Mouse (Mus musculus) liver, embryonic 12.5 days (tissue): ENCODE data around the gene Ubr7. TPM values are rescaled to one million over a fixed set of nuclear protein-coding genes. Genes with fewer than 3 reads are reported as not detected.

Source experiments
- ATAC-seq: fragments of 200-750 bp; cut with Nextera tagmentation; 2 replicates; pipeline ENCODE4 v1.8.0; 2017; ENCODE audit warnings: moderate number of reproducible peaks, mild to moderate bottlenecking, moderate library complexity
- H3K27ac ChIP-seq: fragments of 300-500 bp; sonication (generic); 2 replicates; pipeline ENCODE4 v1.5.1; 2016; ENCODE audit warnings: mild to moderate bottlenecking
- H3K27me3 ChIP-seq: fragments of 300-500 bp; sonication (generic); replicated peaks from 2 replicates; pipeline ENCODE4 v1.6.1; 2016; ENCODE audit warnings: mild to moderate bottlenecking, moderate library complexity
- H3K36me3 ChIP-seq: fragments of 300-500 bp; sonication (generic); 2 replicates; pipeline ENCODE4 v1.6.1; 2016; ENCODE audit warnings: mild to moderate bottlenecking, moderate library complexity
- H3K4me1 ChIP-seq: fragments of 300-500 bp; sonication (generic); 2 replicates; pipeline ENCODE4 v1.6.1; 2016
- H3K4me2 ChIP-seq: fragments of 300-500 bp; sonication (generic); 2 replicates; pipeline ENCODE4 v1.6.1; 2016; ENCODE audit warnings: mild to moderate bottlenecking, moderate library complexity
- H3K4me3 ChIP-seq: fragments of 300-500 bp; sonication (generic); 2 replicates; pipeline ENCODE4 v1.5.1; 2016; ENCODE audit warnings: mild to moderate bottlenecking, moderate library complexity
- H3K9ac ChIP-seq: fragments of 300-500 bp; sonication (generic); 2 replicates; pipeline ENCODE4 v1.6.1; 2016; ENCODE audit warnings: mild to moderate bottlenecking, moderate library complexity
- H3K9me3 ChIP-seq: fragments of 300-500 bp; sonication (generic); replicated peaks from 2 replicates; pipeline ENCODE4 v1.6.1; 2016; ENCODE audit warnings: mild to moderate bottlenecking, moderate library complexity
- WGBS: fragments of 180-500 bp; shearing (Covaris S2); methylation state at CpG from one replicate; pipeline ENCODE4 v1.1.7; 2016; ENCODE audit not compliant: insufficient replicate concordance; 5-methylcytosine and 5-hydroxymethylcytosine counted together
- polyA plus RNA-seq: library from polyadenylated mRNA; unstranded; fragments of >200 nt; fragmentation: Nextera tagmentation; extraction: Ambion mirVana; gene quantifications from 2 replicates; pipeline ENCODE4 v1.2.1, GENCODE M21; 2016

The Ubr7 gene
- polyA plus RNA-seq, 1 experiment from 2014 or later, result 32.1 TPM

DNA sequence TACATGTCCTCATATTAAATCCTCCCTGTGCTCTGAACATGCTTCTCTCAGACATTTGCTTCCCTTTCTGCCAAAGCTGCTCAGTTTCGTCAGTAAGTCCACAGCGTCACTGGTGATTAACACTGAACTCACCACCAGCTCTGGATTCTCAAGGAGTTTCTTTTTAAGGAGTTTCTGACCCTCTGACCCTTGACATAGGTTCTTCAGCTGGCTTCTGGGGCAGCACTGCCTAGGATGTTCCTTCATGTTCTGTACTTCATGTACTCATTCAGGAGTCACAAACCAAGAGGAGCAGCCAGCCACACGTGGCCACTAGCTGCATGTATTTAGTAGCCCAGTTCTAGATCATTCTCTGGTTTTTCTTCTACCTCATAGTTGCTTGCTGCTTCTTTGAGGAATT lies 9.5 kb upstream of the Ubr7 start:
- H3K4me2 ChIP-seq, result no peak overlapping the region
- H3K9ac ChIP-seq, result no peak overlapping the region
- no peak overlapping the region for H3K4me3 ChIP-seq
- no peak overlapping the region for H3K27ac ChIP-seq
- ATAC-seq, result no peak
- H3K27me3 ChIP-seq, result no peaks in the 10 kb centered on the region
- peaks cover 26% of the 10 kb centered on the region for H3K4me1 ChIP-seq
- H3K36me3 ChIP-seq, result peaks cover 53% of the 10 kb centered on the region
- no peaks in the 10 kb centered on the region for H3K9me3 ChIP-seq
- 79% methylated on average over 3 of the region's 3 CpGs for WGBS

DNA sequence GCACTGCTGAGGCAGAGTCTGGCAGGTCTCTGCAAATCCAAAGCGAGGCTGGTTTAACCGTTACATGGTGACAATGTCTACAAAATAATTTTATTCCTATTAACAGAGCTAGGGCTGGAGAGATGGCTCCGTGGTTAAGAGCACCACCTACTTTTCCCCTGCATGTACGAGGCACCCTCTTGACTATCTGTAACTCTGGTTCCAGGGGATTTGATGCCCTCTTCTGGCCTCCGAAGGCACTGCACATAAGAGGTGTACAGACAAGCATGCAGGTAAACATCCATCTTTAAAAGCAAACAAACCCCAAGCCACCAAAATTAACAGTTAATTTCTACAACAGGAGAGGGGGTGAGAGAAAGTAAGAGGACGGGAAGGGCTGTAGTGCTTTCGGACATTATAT lies 1.5 kb upstream of the Ubr7 start:
- H3K4me3 ChIP-seq, result peak overlapping the region; percentile 91
- peak overlapping the region; percentile 79 for H3K4me2 ChIP-seq
- 74% methylated on average over 7 of the region's 7 CpGs for WGBS
- H3K9ac ChIP-seq, result peak overlapping the region; percentile 73
- H3K27ac ChIP-seq, result peak overlapping the region; percentile 77
- no peaks in the 10 kb centered on the region for H3K9me3 ChIP-seq
- ATAC-seq, result no peak
- peaks cover 39% of the 10 kb centered on the region for H3K36me3 ChIP-seq
- H3K4me1 ChIP-seq, result peaks cover 39% of the 10 kb centered on the region
- no peaks in the 10 kb centered on the region for H3K27me3 ChIP-seq

DNA sequence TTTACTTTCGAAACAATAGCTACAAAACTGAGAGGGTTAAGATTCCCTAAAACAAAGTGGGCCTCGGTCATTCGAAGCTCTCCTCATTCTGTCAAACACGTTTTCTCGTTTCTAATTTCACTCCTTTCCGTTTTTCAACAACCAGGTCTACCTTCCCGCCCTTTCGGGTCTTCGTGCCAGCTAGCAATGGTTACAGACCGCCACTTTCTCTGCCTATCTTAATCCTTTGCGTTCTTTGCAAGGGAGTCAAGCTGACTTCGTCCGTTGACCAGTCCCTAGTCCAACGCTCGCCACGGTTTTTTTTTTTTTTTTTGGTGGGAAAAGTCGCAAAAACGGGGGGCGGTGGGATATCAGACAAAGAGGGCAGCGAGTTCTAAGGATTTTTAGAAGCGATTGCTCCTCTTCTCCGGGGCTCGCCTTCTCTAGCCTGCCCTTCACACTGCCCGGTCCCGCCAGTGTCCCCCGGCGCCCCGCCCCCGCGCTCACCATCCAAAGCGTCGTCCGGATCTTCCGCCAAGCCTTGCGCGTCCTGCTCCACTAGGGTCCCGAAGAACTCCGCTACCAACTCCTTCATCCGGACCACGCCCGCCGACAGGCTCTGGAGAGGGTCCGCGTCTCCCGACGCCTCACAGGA lies 595 bp upstream of the Ubr7 start:
- Histone ChIP-seq H3K27ac (peak overlapping the region; percentile 77), H3K27me3 (no peaks in the 10 kb centered on the region), H3K9ac (peak overlapping the region; percentile 73), H3K4me3 (peak overlapping the region; percentile 91), H3K9me3 (no peaks in the 10 kb centered on the region), H3K4me2 (peak overlapping the region; percentile 79), H3K36me3 (peaks cover 42% of the 10 kb centered on the region), H3K4me1 (peaks cover 39% of the 10 kb centered on the region)
- ATAC-seq, result peak; percentile 82
- 1% methylated on average over 46 of the region's 46 CpGs for WGBS

DNA sequence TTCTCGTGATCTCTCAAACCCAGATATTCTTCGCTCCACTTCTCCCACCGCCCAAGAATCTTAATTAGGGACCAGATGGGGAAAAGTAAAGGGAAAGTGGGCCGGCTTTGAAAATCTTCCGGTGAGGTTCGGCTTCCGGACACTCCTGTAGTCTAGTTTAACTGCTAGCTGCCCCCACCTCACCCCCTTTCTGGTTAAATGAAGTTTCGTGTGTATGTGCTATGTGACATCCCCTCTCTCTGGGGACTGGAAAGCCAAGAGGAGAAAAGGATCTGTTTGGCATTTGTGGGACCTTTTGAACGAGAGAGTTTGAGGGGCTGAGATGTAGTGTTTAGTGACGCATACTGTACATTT lies 613 bp downstream of the Ubr7 start, which contains the start of gene Gm20604:
Gm20604 (minus strand) TSS at position 270 of the 354 bp plus-strand sequence.
- Histone ChIP-seq H3K9me3 (no peaks in the 10 kb centered on the region), H3K4me1 (peaks cover 39% of the 10 kb centered on the region), H3K27me3 (no peaks in the 10 kb centered on the region), H3K4me3 (peak within 1 kb of the TSS; percentile 91), H3K27ac (peak within 1 kb of the TSS; percentile 83), H3K36me3 (peaks cover 44% of the 10 kb centered on the region), H3K9ac (peak within 1 kb of the TSS; percentile 94), H3K4me2 (peak within 1 kb of the TSS; percentile 90)
- no peak for ATAC-seq
- WGBS, result under 1% methylated on average over 10 of the region's 10 CpGs

DNA sequence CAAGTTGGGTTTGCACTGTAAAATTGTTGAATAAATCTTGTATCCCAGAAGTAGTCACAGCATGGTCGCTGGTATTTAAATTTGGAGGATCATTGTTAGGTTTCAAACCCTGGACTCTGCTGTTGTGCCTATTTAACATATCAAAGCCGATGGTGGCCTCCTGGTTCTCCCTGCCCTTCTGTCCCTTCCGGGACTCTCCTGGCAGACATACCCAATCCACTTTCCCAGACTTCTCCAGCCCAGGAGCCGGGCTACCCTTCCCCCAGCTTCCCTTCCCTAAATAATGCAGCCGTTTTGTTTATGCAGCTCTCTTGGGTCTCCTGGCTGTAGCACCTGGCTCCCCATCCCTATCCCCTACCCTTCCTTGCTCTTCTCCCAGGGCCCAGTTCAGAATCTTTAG lies 1.2 kb downstream of the Ubr7 start:
- Histone ChIP-seq H3K4me3 (peak overlapping the region; percentile 91), H3K4me1 (peaks cover 42% of the 10 kb centered on the region), H3K27me3 (no peaks in the 10 kb centered on the region), H3K27ac (peak overlapping the region; percentile 83; the same call in 1 of the 2 replicates), H3K4me2 (peak overlapping the region; percentile 90), H3K9me3 (no peaks in the 10 kb centered on the region), H3K36me3 (peaks cover 45% of the 10 kb centered on the region), H3K9ac (peak overlapping the region; percentile 94)
- 12% methylated on average over 5 of the region's 5 CpGs for WGBS
- ATAC-seq, result no peak

DNA sequence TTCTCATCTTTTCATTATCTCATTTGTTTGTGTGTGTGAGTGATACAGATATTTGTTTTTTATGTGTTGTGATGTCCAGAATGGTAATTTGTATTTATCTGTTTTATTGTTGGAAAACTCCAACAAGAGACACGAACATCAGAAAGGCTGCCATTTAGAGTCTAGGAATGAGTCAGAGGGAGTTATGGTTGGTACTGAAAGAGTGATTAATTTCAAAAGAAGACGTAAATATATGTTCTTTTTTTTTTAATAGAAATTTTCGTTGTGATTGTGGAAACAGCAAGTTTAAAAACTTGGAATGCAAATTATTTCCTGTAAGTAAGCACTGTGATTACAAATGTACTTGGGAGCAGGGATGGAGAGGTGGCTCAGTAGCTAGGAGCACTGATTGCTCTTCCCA lies 3.9 kb downstream of the Ubr7 start:
- Histone ChIP-seq H3K27ac (no peak overlapping the region), H3K4me1 (peaks cover 29% of the 10 kb centered on the region), H3K9ac (no peak overlapping the region), H3K4me2 (no peak overlapping the region), H3K9me3 (no peaks in the 10 kb centered on the region), H3K4me3 (no peak overlapping the region), H3K36me3 (peaks cover 54% of the 10 kb centered on the region), H3K27me3 (no peaks in the 10 kb centered on the region)
- ATAC-seq, result no peak
- WGBS, result 81% methylated on average over 3 of the region's 3 CpGs

DNA sequence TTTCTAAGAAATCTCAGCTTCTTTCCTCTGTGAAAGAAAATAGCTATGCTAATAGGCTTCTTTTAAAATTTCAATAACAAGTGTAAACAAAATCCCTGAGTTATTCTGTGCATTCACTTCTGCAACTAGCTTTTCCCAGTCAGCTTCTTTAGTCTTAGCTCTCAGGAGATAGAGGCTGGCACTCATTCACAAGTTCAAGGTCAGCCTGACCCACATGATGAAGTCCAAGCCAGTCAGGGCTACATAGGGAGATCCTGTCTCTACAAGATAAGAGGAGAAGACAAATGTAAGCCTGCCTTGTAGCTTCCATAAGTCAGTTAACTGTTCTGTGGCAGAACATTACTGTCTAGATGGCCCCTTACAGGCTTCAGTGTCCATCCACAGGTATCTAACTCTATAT lies 5.9 kb downstream of the Ubr7 start:
- Histone ChIP-seq H3K27ac (no peak overlapping the region), H3K4me1 (peaks cover 21% of the 10 kb centered on the region), H3K36me3 (peaks cover 74% of the 10 kb centered on the region), H3K9me3 (no peaks in the 10 kb centered on the region), H3K27me3 (no peaks in the 10 kb centered on the region), H3K4me2 (no peak overlapping the region), H3K4me3 (no peak overlapping the region), H3K9ac (no peak overlapping the region)
- ATAC-seq, result no peak

DNA sequence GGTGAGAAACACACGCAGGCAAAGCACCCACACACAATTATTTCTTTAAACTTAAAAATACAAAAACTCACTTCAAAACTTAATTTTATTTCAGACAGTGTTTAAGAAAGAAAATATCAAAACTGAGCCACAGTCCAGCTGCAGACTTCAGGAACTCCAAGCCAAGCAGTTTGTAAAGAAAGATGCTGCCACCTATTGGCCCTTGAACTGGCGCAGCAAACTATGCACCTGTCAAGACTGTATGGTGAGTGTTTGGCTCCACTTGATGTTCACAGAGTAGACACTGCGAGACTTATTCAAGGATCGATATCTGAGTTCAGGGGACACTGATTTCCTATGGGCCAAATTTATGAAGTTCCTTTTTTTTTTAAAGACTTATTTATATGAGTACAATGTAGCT lies 11.2 kb downstream of the Ubr7 start:
- ATAC-seq, result no peak
- Histone ChIP-seq H3K27me3 (no peaks in the 10 kb centered on the region), H3K4me1 (0 out of 2 replicates have a peak, but pooled peaks cover under 1% of the 10 kb centered on the region), H3K4me3 (no peak overlapping the region), H3K4me2 (no peak overlapping the region), H3K36me3 (peaks cover 95% of the 10 kb centered on the region), H3K9ac (no peak overlapping the region), H3K9me3 (peaks cover 4% of the 10 kb centered on the region; the same call in 1 of the 2 replicates), H3K27ac (no peak overlapping the region)
- WGBS, result 85% methylated on average over 4 of the region's 4 CpGs

DNA sequence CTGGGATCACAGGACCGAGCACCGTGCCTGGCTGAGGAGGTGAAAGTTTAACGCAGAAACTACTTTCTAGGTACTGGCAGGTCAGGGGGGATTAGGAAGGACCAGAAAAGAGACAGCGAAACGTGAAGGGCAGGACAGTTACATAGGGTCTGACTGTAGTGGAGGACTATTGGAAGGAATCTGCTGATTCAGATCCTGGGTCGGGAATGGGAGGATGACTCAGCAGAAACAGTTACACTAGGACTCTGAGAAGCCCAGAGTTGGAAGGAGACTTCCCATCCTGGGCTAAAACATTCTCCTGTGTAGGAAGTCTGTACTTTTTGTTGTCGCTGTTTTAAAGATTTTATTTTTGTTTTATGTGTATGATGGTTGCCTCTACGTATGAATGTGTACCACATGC lies 13.8 kb downstream of the Ubr7 start:
- H3K36me3 ChIP-seq, result peaks cover 97% of the 10 kb centered on the region
- 89% methylated on average over 8 of the region's 8 CpGs for WGBS

DNA sequence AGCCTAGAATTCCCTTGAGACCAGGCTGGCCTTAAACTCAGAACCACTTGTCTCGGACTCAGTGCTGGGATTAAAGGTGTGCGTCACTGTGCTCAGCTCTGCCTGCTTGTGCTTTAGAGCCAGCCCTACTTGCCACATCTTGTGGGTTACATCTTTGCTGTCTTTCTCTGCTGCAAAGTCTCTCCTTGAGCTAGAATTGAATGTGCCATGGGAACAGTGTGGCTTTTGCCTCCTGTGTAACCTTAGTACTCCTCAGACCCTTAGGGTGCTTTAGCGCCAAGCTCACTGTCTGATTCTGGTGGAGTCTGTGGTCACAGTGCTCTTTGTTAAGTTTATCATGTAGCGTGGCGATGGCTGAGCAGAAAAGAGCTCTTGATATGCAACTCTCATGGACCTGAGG lies 14.9 kb downstream of the Ubr7 start:
- no peak overlapping the region for H3K27ac ChIP-seq
- H3K9me3 ChIP-seq, result peaks cover 4% of the 10 kb centered on the region; the same call in 1 of the 2 replicates
- no peak overlapping the region for H3K4me3 ChIP-seq
- no peak for ATAC-seq
- H3K36me3 ChIP-seq, result peaks cover 97% of the 10 kb centered on the region
- WGBS, result 85% methylated on average over 5 of the region's 5 CpGs
- no peaks in the 10 kb centered on the region for H3K27me3 ChIP-seq
- no peaks in the 10 kb centered on the region for H3K4me1 ChIP-seq
- H3K9ac ChIP-seq, result no peak overlapping the region
- no peak overlapping the region for H3K4me2 ChIP-seq

More for the DNA sequence above, 13.8 kb downstream of the Ubr7 start:
- Histone ChIP-seq H3K27me3 (no peaks in the 10 kb centered on the region), H3K27ac (no peak overlapping the region), H3K9ac (no peak overlapping the region), H3K4me2 (no peak overlapping the region), H3K4me1 (no peaks in the 10 kb centered on the region), H3K9me3 (peaks cover 4% of the 10 kb centered on the region; the same call in 1 of the 2 replicates), H3K4me3 (no peak overlapping the region)
- ATAC-seq, result no peak

DNA sequence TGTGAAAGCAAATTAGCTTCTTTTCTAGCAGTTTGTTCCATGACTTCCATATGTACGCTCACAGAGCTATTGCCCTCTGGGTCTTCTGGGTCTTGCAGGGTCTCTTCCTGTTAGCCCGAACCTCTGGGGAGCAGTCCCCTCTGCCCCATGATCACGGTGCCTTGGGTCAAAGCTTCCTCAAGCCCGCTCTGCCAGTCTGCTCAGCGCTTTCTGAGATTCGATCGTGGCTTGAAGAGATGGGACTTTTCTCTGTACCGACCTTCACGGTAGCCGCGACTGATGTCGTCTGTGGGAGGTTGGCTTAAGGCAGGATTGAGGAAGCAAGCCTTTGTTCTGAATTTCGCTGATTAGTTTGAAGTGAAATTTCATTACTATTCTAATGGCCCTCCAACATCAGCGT lies 18.3 kb downstream of the Ubr7 start:
- Histone ChIP-seq H3K36me3 (peaks cover 77% of the 10 kb centered on the region), H3K27ac (no peak overlapping the region), H3K9ac (no peak overlapping the region), H3K27me3 (no peaks in the 10 kb centered on the region), H3K4me3 (no peak overlapping the region), H3K4me1 (no peaks in the 10 kb centered on the region), H3K9me3 (peaks cover 4% of the 10 kb centered on the region; the same call in 1 of the 2 replicates), H3K4me2 (no peak overlapping the region)
- ATAC-seq, result no peak
- WGBS, result 90% methylated on average over 14 of the region's 14 CpGs

DNA sequence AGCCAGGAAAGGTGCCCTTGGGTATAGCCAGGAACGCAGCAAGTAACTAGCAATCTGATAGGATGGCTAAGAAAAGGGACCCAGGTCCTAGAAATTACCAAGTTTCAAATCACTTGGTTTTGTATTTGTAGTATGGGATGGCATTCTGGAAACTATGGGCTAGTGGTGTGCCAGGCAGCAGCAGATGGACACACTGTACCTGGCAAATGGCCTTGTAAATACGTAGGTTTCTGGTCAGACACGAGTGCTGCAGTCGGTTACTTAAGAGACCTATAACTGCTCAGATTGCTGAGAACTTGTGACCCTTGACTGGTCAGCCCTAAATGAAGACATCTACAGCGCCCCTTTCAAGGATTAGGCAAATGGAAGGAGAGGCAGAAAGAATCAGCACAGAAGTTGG lies 20.4 kb downstream of the Ubr7 start:
- Histone ChIP-seq H3K4me1 (no peaks in the 10 kb centered on the region), H3K9ac (no peak overlapping the region), H3K36me3 (peaks cover 67% of the 10 kb centered on the region), H3K9me3 (no peaks in the 10 kb centered on the region), H3K4me2 (no peak overlapping the region), H3K27ac (no peak overlapping the region), H3K27me3 (no peaks in the 10 kb centered on the region), H3K4me3 (no peak overlapping the region)
- 84% methylated on average over 5 of the region's 5 CpGs for WGBS
- ATAC-seq, result no peak

DNA sequence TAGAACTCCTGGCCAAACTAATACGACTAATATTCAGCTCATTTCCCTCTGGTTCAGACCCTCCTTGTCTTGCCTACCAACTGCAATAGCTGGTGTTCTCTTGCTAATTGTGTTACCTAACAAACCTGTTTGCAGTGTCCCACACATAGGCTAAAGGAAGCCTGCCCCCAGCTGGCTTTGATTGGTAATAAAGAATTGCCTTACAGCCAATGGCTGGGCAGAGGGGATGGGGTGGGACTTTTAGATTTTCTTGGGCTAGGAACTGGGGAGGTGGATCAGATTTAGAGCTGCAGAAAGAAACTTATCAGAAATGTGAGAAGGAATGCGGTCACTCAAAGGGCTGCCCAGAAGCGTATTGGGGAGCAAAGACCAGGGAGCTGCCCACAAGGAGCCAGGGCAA lies 21.7 kb downstream of the Ubr7 start:
- H3K27me3 ChIP-seq, result no peaks in the 10 kb centered on the region
- ATAC-seq, result 0 out of 2 replicates have a peak, but pooled peaks have one; percentile 59
- H3K4me1 ChIP-seq, result no peaks in the 10 kb centered on the region
- WGBS, result 50% methylated on average over 3 of the region's 3 CpGs
- H3K9ac ChIP-seq, result no peak overlapping the region
- H3K36me3 ChIP-seq, result peaks cover 68% of the 10 kb centered on the region
- H3K27ac ChIP-seq, result no peak overlapping the region
- no peak overlapping the region for H3K4me3 ChIP-seq
- H3K4me2 ChIP-seq, result no peak overlapping the region
- no peaks in the 10 kb centered on the region for H3K9me3 ChIP-seq
